Mouse (Mus musculus) embryonic fibroblast, embryonic 13.5 days (primary cell): ENCODE data around the gene Spata3. TPM values are rescaled to one million over a fixed set of nuclear protein-coding genes. Genes with fewer than 3 reads are reported as not detected.
A peak's percentile ranks its signal among the peaks of the same experiment; 100 is the strongest.
"Not testable (repeated sequence)": the region's sequence is repeated elsewhere in the genome, so short reads cannot be mapped to it uniquely, and the experiment has no call there.

Experiments used
- H3K27ac ChIP-seq: 2 replicates; pipeline ENCODE4 v1.5.1; 2012; ENCODE audit warnings: low read length, control low read depth, inconsistent platforms; ENCODE audit not compliant: insufficient read depth
- H3K4me1 ChIP-seq: 2 replicates; pipeline ENCODE4 v1.6.1; 2011; ENCODE audit warnings: low read length; ENCODE audit not compliant: control insufficient read depth, insufficient read depth
- H3K4me3 ChIP-seq: 2 replicates; pipeline ENCODE4 v1.5.1; 2011; ENCODE audit warnings: mild to moderate bottlenecking, control low read depth, low read length; ENCODE audit not compliant: insufficient read depth
- CTCF ChIP-seq: IDR thresholded peaks from 2 replicates; pipeline ENCODE4 v1.5.1; 2011; ENCODE audit warnings: mild to moderate bottlenecking, control low read depth, low read length, moderate library complexity, borderline replicate concordance; ENCODE audit not compliant: insufficient read depth
- POLR2A ChIP-seq: IDR thresholded peaks from 2 replicates; pipeline ENCODE4 v1.6.1; 2011; ENCODE audit warnings: low read depth, mild to moderate bottlenecking, control low read depth, low read length, moderate library complexity
- polyA plus RNA-seq: library from polyadenylated mRNA; stranded (reverse); fragments of >200 nt; gene quantifications from 2 replicates; pipeline ENCODE4 v1.2.4, GENCODE M21; 2011; ENCODE audit warnings: low read depth; ENCODE audit not compliant: missing spikeins, insufficient read length

Gene Spata3
- polyA plus RNA-seq, 1 experiment = not detected

DNA sequence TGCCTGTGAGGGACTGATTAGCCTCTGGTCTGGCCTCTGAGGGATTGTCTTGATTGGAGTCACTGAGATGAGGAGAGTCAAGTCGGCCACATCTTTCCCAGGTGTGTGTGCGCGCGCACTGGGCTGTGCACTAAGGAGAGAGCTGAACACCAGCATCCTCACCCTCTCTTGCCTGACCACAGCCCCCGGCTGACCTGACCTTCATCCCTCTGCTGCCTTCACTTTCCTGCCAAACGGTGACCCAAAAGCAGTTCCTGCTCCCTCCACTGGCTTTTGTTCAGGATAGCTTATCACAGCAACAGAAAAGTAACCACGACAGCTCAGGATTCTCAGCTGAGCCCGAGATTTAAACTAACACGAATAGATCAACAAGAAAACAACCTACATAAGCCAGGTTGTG lies 24.4 kb upstream of the Spata3 start:
- TF ChIP-seq POLR2A = no peak
- Histone ChIP-seq H3K4me3 (no peak overlapping the region), H3K27ac (no peak overlapping the region), H3K4me1 (no peaks in the 10 kb centered on the region)

DNA sequence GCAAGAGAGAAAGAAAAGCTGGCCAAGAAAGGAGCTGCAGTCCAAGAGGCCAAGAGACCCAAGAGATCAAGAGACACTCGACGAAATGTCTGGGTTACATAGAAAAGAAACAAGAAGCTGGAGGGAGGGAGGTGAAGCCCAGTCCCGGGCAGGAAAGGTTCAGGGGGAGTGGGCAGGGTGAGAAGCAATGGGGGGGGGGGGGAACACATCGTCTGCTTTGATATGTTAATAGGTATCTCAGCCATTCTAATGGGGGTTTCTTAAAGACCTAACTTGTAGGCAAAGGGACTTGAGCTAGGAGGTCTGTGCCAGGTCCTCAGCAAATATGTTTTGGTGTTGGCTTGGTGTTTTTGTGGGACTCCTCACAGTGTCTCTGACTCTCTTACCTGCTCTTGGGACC lies 23.1 kb upstream of the Spata3 start:
- no peak for TF ChIP-seq CTCF
- TF ChIP-seq POLR2A = no peak
- Histone ChIP-seq H3K27ac (no peak overlapping the region), H3K4me1 (no peaks in the 10 kb centered on the region), H3K4me3 (no peak overlapping the region)

DNA sequence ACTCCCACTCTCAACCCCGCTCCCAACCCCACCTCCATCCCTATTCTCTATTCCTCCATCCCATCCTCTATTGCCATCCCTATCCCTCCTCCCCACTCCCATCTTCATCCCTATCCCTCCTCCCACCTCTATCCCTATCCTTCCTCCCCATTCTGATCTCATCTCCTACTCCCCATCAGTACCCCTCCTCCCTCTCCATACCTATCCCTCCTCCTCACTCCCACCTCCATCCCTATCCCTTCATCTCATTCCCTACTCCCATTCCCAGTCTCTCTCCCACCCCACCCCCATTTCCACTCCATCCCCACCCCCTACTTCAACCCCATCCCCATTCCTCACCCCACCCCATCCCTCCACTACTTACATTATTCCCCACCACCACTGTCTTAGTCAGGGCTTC lies 19.4 kb upstream of the Spata3 start:
- TF ChIP-seq CTCF (no peak), POLR2A (no peak)
- no peak overlapping the region for H3K4me3 ChIP-seq

GRCm38 (mm10) chr1:85998012-85998411 lies 18.6 kb upstream of the Spata3 start:
- no peaks in the 10 kb centered on the region for H3K4me1 ChIP-seq
- no peak overlapping the region for H3K4me3 ChIP-seq
- H3K27ac ChIP-seq = no peak overlapping the region
- no peak for TF ChIP-seq CTCF
- TF ChIP-seq POLR2A = no peak

More for the DNA sequence above, 19.4 kb upstream of the Spata3 start:
- Histone ChIP-seq H3K27ac (no peak overlapping the region), H3K4me1 (no peaks in the 10 kb centered on the region)

GRCm38 (mm10) chr1:85999853-86000570 lies 16.6 kb upstream of the Spata3 start:
- H3K4me1 ChIP-seq = no peaks in the 10 kb centered on the region
- no peak overlapping the region for H3K27ac ChIP-seq
- TF ChIP-seq CTCF (no peak), POLR2A (no peak)
- no peak overlapping the region for H3K4me3 ChIP-seq

DNA sequence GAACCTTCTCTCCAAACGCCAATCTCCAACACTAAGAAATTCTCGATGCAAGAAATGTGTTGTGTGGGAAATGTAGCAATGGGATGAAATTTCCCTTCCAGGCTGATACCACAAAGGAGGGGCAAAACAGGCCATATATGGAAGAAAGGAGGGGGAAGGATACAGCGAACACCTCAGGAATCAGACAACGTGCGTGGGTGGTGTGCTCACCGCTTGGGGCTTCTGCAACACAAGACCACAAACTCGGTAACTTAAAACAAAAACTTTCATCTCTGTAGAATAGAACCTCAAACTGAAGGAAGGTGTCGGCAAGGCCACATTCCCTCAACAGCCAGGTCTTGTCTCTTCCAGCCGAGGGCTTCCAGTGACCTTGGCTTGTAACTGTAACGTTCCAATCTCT lies 11.1 kb upstream of the Spata3 start:
- Histone ChIP-seq H3K4me3 (no peak overlapping the region), H3K4me1 (no peaks in the 10 kb centered on the region), H3K27ac (no peak overlapping the region)
- TF ChIP-seq POLR2A (no peak), CTCF (no peak)

GRCm38 (mm10) chr1:86006040-86006439 lies 10.6 kb upstream of the Spata3 start:
- no peaks in the 10 kb centered on the region for H3K4me1 ChIP-seq
- TF ChIP-seq POLR2A = no peak
- H3K27ac ChIP-seq = no peak overlapping the region
- H3K4me3 ChIP-seq = no peak overlapping the region

DNA sequence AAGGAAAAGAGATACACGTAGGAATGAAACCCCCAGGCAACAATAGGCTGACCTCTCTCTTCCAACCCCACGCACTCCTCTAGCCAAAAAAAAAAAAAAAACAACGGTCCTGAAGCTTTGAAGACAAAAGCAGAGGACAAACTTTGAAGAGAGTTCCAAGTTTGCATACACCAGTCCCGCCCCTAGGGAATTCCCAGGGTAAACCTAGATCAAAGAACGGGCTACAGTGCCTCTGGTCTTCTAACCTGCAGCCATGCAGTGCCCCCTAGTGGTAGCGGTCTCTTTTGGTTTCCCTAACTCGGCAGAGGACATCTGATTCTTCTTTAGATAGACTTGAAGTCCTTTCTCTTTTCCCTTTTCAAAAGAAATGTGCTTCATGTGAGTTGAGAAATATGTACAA lies 8.8 kb upstream of the Spata3 start:
- H3K4me1 ChIP-seq = no peaks in the 10 kb centered on the region
- no peak overlapping the region for H3K27ac ChIP-seq
- TF ChIP-seq CTCF (peak; percentile 63), POLR2A (no peak)
- no peak overlapping the region for H3K4me3 ChIP-seq

GRCm38 (mm10) chr1:86015758-86016157 lies 858 bp upstream of the Spata3 start:
- H3K4me1 ChIP-seq, H3K4me3 ChIP-seq, H3K27ac ChIP-seq: not testable (repeated sequence)

GRCm38 (mm10) chr1:86018235-86019055 lies 1.8 kb downstream of the Spata3 start:
- no peak for TF ChIP-seq POLR2A
- no peak for TF ChIP-seq CTCF
- Histone ChIP-seq H3K27ac (no peak overlapping the region), H3K4me1 (no peaks in the 10 kb centered on the region), H3K4me3 (peak overlapping the region; percentile 16)
